Mouse (Mus musculus): Measurements from ENCODE around the gene 1110051M20Rik.

GRCm38 (mm10) chr2:91476251-91476661 is 31.8 kb upstream of the 1110051M20Rik start:
- TF ChIP-seq POLR2A (IDR thresholded peaks at IDR 0.05; ENCODE audit: insufficient read length, low read depth) (no peak), TCF3 (IDR thresholded peaks at IDR 0.05; ENCODE audit: insufficient read length, low read depth) (peak; percentile 12), USF1 (IDR thresholded peaks at IDR 0.05; ENCODE audit: low read depth) (no peak), MYOG (IDR thresholded peaks at IDR 0.05; ENCODE audit: control insufficient read depth in 1 of 3, insufficient read depth in 1 of 3, insufficient read length in 2 of 3, low read depth in 2 of 3) (peak in 1 of 3 experiments; percentile 37), MYOD1 (IDR thresholded peaks at IDR 0.05; ENCODE audit: control insufficient read depth in 1 of 3, insufficient read length in 2 of 3, low read depth in 2 of 3) (peak in 1 of 3 experiments; percentile 50), SRF (IDR thresholded peaks at IDR 0.05; ENCODE audit: control insufficient read depth, insufficient read length, low read depth) (no peak)
